Mouse (Mus musculus): Measurements from ENCODE around the gene Cyp4x1. TPM values are rescaled to one million over a fixed set of nuclear protein-coding genes. Genes with fewer than 3 reads are reported as not detected.

The Cyp4x1 gene
- total RNA-seq, 4 experiments from 2014 or later, result 11.7 to 14.8 (median 12.9) TPM

GRCm38 (mm10) chr4:115057674-115058316 is 76.3 kb downstream of the Cyp4x1 start:
- no peak for DNase-seq (ENCODE audit: low spot score in 2 of 2)

- no peak for DNase-seq (ENCODE audit: low spot score in 2 of 2)
Observed at GRCm38 (mm10) chr4:115056921-115057673, 77.0 kb downstream of the Cyp4x1 start.

- DNase-seq (ENCODE audit: low spot score in 2 of 2), result no peak
Observed at GRCm38 (mm10) chr4:115056371-115056920, 77.6 kb downstream of the Cyp4x1 start, which contains the start of gene Tal1. Gene Tal1, plus strand, starts transcription at chr4:115056426.

Other genes with a start within 250 kb of the Cyp4x1 start
- gene Foxd2, start 225.4 kb downstream of the Cyp4x1 start, total RNA-seq (2022), result under 1 TPM; 0.42 to 0.78 (median 0.50) TPM
- gene Foxe3, start 208.3 kb downstream of the Cyp4x1 start, total RNA-seq (2022), result not detected
- 10 to 100 TPM; 65.7 to 72.1 (median 70.6) TPM for gene Cmpk1, start 147.0 kb downstream of the Cyp4x1 start, total RNA-seq (2022)
- 1 to 10 TPM in 2 of 4 experiments, under 1 TPM in 2; 0.43 to 1.5 (median 0.85) TPM for gene Stil, start 134.1 kb downstream of the Cyp4x1 start, total RNA-seq (2022)
- gene Tal1, start 77.9 kb downstream of the Cyp4x1 start, total RNA-seq (2022), result 1 to 10 TPM; 1.2 to 2.1 (median 1.9) TPM
- 1 to 10 TPM in 2 of 4 experiments, under 1 TPM in 1, not detected in 1; 0.63 to 1.2 (median 1.1) TPM for gene Pdzk1ip1, start 45.6 kb downstream of the Cyp4x1 start, total RNA-seq (2022)
- gene Cyp4a29, start 107.8 kb upstream of the Cyp4x1 start, total RNA-seq (2022), result not detected
- gene Cyp4a12a, start 164.8 kb upstream of the Cyp4x1 start, total RNA-seq (2022), result not detected

Measured in left cerebral cortex, adult 8-10 months (tissue).